Mouse (Mus musculus): ENCODE measurements around the gene Tctex1d2.

Tctex1d2 gene

DNA sequence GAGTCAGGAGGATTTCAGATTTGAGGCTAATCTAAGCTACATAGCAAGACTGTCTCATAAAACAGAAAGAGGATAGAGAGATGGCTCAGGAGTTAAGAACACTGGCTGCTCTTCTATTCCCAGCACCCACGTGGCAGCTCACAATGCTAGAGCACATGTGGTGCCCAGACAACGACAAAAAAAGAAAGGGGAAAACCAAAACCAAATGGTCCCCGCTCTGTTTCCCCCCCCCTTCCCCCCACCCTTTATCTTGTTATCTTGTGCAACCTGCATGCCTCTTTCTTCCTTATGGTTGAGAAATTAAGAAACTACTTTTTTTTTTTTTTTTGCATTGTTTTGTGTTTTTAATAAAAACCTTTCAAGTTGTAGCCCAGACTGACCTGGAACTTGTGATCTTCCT, 49.0 kb downstream of the Tctex1d2 start:
- no peak for DNase-seq (ENCODE audit: low read depth, low spot score)

DNA sequence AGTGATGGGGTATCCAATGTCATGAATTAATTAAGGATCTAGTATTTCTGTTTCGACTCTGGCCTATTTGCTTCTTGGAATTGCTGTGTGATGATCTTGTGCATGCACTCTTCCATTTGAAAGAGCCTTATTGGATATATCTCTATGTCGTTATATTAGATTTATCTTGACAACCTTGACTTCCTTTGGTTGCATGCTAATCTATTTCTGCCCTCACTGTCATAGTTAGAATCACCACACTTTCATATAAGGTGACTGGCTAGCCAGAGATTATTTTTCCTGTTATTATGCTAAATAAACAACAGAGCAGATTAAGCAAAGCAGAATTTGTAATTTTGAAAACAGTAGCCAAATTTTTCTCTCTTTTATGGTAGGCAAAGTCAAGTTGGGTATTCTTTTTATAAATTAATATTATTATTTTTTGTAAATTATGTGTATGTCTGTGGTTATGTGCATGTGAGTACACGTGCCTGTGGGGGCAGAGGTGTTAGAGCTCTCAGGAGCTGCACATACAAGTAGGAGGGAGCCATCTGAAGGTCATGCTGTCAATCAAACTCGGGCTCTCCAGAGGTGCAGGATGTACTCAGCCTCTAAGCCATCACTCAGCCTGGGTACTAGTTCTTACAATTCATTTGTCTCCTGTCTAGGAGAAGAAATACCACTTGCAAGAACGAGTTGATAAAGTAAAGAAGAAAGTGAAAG, 50.1 kb downstream of the Tctex1d2 start:
- no peak for DNase-seq (ENCODE audit: low read depth, low spot score)

DNA sequence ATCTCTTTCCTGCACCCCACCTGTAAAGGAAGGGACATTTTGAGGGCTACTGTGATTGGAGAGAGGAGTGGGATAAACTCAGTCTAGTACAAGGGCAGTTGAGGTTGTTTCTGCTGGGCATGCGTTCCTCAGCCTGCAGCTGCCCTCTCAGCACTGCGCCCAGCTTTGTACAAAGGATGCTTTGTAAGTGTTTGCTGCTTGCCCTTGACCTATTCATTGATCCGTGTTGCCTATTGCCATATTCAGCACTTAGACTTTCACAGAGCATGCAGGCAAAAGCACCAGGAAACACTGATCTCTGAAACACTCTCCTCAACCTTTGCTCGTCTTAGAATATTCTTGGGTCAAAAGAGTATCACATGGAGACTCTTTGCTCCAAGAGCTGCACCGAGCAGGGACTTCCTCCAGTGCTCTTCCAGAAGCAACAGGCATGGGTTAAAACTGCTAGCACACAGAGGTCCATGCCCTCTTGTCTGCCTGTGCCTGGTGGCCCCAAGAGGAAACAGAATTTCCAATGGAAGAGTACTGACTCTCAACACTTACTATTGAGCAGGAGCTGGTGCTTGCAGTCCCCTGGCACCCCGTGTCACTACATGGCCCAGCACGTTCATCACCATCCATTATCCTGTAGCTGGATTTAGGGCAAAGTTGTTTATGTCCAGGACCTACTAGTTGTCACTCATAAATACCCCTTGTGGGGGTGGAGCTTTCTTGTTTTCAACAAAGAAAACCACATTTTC, 52.9 kb downstream of the Tctex1d2 start:
- DNase-seq (ENCODE audit: low read depth, low spot score): no peak

DNA sequence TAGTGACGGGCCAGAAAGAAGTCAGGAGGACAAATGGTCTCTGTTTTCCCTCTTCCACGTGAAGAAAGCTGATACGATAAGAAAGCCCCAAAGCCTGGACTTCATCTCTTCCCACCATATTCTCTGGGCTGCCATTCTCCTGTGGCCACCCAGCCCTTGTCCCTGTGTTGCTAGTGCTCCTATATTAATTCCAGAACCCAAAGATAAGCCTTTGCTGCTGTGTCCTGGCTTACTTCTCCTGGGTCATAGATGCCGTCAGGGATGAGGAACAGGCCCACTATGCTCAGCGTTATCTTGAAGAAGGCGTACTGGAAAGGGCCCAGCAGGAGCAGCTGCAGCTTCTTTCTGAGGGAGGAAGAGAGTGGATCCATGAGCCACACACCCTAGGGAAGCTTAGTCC, 57.8 kb downstream of the Tctex1d2 start:
- DNase-seq (ENCODE audit: low read depth, low spot score): no peak

Measured in ES-CJ7 (cell line).